Mouse (Mus musculus) erythroid progenitor cell, adult 5-6 weeks (primary cell): Measurements from ENCODE around the gene Clic6. TPM values are rescaled to one million over a fixed set of nuclear protein-coding genes. Genes with fewer than 3 reads are reported as not detected.
"Not testable (repeated sequence)": the region's sequence is repeated elsewhere in the genome, so short reads cannot be mapped to it uniquely, and the experiment has no call there.

Experiments used
- ATAC-seq: replicated peaks from 2 replicates; pipeline ENCODE4 v1.8.0; 2016; ENCODE audit warnings: moderate number of reproducible peaks, mild to moderate bottlenecking, moderate TSS enrichment, inconsistent platforms; ENCODE audit not compliant: poor library complexity, low FRiP score, severe bottlenecking
- total RNA-seq, 2 experiments: library from RNA; stranded (forward) in 1 of 2; stranded (reverse) in 1 of 2; fragments of 150-400 nt in 1 of 2; fragments of 186-747, 209-891 nt in 1 of 2; gene quantifications; 2 replicates each; pipeline versions ENCODE4 v1.2.3 to v1.2.4; 2015 to 2017; ENCODE audit warnings: low replicate concordance in 2 of 2

The Clic6 gene
- total RNA-seq, 2 experiments from 2014 or later: not detected

- no peak for ATAC-seq
Observed at GRCm38 (mm10) chr16:92467041-92467440, 18.5 kb upstream of the Clic6 start.

DNA sequence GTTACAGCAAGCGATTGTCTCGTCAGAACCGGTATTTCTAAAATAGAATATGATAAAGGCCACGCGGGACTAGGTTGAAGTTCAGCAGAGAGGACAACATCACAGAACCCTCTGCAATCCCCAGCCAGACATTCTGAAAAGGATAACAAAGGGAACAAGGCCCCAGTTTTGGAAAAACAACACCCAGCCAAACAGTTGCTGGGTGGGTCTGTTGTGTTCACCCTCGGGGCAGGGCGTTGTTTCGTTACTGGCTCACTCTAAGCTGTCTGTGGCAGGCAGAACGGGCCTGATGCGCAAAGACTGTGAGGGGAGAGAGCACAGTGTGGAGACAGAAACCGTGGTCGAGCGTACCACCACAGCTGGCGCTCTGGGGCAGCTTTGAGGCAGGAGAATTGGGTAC is 17.1 kb upstream of the Clic6 start:
- ATAC-seq: no peak

GRCm38 (mm10) chr16:92470706-92471105 is 14.8 kb upstream of the Clic6 start, which contains the start of gene Rcan1:
Rcan1 (minus strand) TSS chr16:92470867.
- no peak for ATAC-seq

GRCm38 (mm10) chr16:92472898-92473297 is 12.6 kb upstream of the Clic6 start:
- no peak for ATAC-seq

DNA sequence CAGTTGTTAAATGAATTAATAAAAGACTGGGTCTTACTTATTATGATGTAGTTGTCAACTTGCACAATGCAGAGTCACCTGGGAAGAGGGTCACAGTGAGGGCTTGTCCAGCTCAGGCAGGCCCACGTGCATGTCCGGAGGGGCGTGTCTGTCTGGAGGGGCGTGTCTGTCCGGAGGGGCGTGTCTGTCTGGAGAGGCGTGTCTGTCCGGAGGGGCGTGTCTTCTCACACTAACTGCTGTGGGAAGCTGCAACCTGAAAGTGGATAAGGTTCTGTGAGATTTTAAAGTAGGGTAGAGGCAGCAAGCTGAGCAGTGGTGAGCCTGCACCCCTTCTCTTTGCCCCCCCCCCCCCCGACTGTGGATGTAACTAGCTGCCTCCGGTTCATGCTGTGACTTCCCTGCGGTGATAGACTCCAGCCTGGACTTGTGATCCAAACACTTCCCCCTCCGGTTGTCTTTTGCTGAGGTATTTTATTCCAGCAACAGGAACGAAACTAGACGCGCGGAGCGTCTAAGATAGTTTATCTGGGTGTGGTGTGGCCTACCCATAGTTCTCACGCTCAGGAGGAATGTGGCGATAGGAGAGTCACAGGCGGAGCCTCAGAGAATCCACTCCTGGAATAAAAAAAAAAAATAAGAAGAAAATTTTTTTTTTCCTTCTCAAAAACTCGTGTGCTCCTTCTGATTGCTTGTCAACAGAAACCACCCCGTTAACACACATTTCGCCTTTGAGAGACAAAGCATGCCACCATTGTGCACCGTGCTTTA is 10.3 kb upstream of the Clic6 start:
- ATAC-seq: peak; percentile 61

GRCm38 (mm10) chr16:92478561-92479150 is 6.9 kb upstream of the Clic6 start:
- no peak for ATAC-seq

DNA sequence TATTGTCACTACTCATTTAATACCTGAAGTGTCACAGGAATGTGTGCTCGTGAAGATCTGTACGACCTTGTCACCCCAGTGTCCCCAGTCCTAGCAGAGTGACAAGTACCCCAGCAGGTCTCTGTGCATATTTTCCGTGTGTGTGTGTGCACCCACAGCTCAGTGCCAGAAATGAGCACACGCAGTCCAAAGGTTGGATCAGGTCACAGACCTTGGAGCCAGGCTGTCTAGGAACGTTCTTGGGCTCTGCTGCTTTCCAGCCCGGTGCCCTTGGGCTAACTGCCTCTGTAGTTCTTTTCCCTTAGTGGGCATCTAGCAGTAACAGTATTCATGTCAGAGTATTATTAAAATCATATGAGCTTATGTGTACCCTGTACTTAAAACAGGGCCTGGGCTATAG is 1.6 kb downstream of the Clic6 start:
- no peak for ATAC-seq

DNA sequence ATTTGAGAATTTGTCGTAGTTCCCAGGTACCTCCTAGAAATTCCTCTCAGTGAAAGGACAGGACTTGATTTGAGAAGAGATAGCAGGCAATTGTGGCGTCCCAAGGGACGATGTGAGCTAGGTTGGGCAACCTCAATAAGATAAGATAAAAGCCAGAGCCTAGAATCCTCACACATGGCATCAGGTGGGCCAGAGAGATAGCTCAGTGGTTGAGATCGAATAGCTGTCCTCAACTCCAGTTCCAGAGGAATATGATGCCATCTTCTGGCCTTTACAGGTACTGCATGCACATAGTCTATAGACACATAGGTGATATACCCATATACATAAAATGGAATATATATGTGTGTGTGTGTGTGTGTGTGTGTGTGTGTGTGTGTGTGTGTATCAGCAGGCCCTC is 2.0 kb downstream of the Clic6 start:
- peak; percentile 75 for ATAC-seq

GRCm38 (mm10) chr16:92488456-92488855 is 2.9 kb downstream of the Clic6 start:
- ATAC-seq: no peak

GRCm38 (mm10) chr16:92489356-92489755 is 3.8 kb downstream of the Clic6 start:
- ATAC-seq: no peak

DNA sequence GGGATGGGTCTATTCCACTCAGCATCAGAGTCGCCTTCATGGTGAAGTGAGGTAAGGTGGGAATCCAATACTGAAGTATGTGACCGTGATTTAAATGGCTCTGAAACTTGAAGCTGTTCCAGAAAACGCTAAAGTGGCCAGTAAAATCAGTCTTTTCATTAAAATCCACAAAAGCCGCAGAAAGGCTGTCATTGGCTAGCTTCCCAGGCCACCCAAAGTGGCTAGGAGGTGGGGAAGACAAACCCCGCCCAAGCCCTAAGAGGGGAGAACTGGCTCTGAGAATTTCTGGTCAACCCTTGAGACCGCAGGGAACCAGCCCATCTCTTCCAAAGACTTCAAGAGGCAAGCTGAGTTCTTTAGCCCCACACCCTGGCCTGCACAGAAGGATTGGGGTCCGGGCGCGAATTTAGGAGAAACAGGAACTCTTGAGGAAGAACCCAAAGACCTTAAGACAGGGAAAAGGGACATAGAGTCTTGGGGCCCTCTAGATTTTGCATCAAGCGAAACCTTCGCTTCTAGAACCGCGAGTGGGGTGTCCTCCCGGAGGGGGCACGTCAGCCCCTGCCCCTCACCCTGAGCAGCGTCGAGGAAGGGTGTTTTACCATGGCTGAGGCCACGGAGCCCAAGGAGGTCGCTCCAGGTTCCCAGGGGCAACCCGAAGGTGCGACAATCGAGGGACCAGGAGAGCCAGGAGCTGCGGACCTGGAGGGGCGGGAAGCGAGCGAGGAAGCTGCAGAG is 12.5 kb downstream of the Clic6 start:
- ATAC-seq: no peak

DNA sequence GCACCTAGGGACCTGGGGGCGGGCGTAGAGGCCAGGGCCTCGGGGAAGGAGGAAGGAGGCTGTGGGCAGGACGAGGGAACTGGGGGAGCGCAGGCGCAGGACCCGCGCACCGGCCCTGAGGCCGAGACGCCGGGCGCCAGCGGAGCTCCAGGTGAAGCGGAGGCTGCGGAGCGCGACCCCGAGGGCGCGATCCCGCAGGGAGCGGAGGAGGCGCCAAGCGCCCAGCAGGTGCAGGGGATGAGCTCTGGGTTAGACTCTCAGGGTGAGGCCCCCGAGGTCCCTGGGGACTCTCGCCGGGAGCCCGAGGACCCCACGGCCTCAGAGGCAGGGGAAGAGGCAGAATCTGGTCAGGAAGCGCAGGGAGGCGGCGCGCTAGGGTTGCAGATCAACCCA is 13.0 kb downstream of the Clic6 start:
- no peak for ATAC-seq

- no peak for ATAC-seq
Observed at GRCm38 (mm10) chr16:92499324-92499723, 13.8 kb downstream of the Clic6 start.

DNA sequence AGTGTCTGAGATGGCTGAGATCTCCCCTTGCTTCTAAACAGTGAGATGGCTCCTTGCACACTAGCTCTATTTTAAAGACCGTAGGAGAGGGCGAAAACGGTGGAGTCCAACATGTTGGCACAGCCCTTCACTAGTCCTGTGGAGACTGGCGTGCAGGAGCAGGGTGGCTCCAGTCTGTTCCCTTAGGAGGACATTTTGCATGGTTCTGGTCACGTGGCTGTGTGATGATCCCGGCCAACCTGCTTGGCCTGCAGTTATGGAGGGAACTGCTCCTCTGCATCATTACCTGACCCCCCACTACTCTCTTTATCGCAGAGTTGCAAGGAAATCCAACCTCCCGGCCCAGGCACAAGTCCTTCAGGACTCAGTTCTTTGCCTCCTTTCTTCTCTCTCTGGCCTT is 15.0 kb downstream of the Clic6 start:
- ATAC-seq: no peak

GRCm38 (mm10) chr16:92503105-92503504 is 17.6 kb downstream of the Clic6 start:
- no peak for ATAC-seq

- no peak for ATAC-seq
Observed at GRCm38 (mm10) chr16:92507573-92507972, 22.0 kb downstream of the Clic6 start.

DNA sequence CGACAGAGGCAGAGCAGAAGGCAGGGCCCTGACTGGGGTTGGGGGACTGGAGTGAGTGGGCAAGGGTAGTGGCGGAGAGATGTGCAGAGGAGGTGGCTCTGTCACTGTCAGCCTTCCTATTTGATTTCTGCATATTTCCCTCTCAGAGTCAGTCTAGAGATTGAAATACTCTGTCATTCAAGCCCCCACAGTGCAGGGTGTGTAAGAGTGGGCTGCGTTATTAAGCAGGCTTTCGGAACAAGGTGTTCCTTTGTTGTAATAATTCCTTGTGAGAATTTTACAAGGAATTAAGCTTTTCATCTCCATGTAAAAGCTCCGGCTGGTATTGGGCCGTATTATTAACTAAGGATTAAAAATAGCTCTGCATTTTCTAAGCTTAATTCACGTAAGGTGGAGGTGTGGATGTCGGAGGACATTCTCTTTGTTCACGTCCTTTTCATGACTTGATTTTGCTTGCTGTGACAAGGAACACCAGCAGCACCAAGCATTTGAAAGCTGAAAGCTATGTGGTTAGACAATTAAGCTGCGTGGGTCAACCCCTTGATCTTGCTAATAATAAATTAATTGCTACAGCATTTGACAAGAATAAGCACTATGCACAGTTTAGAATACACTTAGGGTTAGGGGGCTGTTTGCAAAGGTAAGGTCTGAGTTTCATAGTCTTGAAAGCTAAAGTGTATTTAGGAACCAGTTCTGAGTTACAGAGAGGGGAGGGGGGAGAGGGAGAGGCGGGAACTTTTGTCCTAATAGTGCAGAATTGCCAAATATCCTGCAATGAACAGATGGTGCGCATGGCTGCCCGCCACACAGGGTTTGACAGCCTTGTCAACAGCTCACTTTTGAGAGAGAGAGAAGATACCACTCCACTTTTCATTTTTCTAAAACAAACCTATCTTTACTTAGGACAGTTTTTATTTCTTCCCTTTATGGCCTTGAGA is 25.6 kb downstream of the Clic6 start:
- no peak for ATAC-seq

GRCm38 (mm10) chr16:92511773-92512391 is 26.3 kb downstream of the Clic6 start:
- no peak for ATAC-seq

- not testable (repeated sequence) for ATAC-seq
Observed at GRCm38 (mm10) chr16:92514896-92515295, 29.4 kb downstream of the Clic6 start.
